Mouse (Mus musculus) cortical plate, adult 2 months (tissue): ENCODE data around the gene Rgmb. TPM values are rescaled to one million over a fixed set of nuclear protein-coding genes. Genes with fewer than 3 reads are reported as not detected.
A peak's percentile ranks its signal among the peaks of the same experiment; 100 is the strongest.

Experiments
- H3K27ac ChIP-seq: fragments of 200-500 bp; 2 replicates; pipeline ENCODE4 v1.5.1; 2012; ENCODE audit warnings: low read length, control low read depth, inconsistent platforms; ENCODE audit not compliant: insufficient read depth
- H3K4me1 ChIP-seq: fragments of 200-500 bp; 2 replicates; pipeline ENCODE4 v1.6.1; 2011; ENCODE audit warnings: low read length; ENCODE audit not compliant: control insufficient read depth, insufficient read depth
- H3K4me3 ChIP-seq: fragments of 200-500 bp; 2 replicates; pipeline ENCODE4 v1.5.1; 2011; ENCODE audit warnings: mild to moderate bottlenecking, low read length, control low read depth; ENCODE audit not compliant: insufficient read depth
- CTCF ChIP-seq: fragments of 200-500 bp; IDR thresholded peaks from 2 replicates; pipeline ENCODE4 v1.5.1; 2011; ENCODE audit warnings: mild to moderate bottlenecking, control low read depth, low read length; ENCODE audit not compliant: insufficient read depth; ENCODE audit errors: extremely low read depth
- POLR2A ChIP-seq: fragments of 200-500 bp; IDR thresholded peaks from 2 replicates; pipeline ENCODE4 v1.6.1; 2011; ENCODE audit warnings: mild to moderate bottlenecking, low read length, control low read depth; ENCODE audit not compliant: insufficient read depth; ENCODE audit errors: extremely low read depth
- polyA plus RNA-seq: library from polyadenylated mRNA; depleted of rRNA; stranded (reverse); fragments of >200 nt; gene quantifications from 2 replicates; pipeline ENCODE4 v1.2.3, GENCODE M21; 2012; rRNA removed

Gene Rgmb
- polyA plus RNA-seq, 1 experiment: 39.5 TPM

DNA sequence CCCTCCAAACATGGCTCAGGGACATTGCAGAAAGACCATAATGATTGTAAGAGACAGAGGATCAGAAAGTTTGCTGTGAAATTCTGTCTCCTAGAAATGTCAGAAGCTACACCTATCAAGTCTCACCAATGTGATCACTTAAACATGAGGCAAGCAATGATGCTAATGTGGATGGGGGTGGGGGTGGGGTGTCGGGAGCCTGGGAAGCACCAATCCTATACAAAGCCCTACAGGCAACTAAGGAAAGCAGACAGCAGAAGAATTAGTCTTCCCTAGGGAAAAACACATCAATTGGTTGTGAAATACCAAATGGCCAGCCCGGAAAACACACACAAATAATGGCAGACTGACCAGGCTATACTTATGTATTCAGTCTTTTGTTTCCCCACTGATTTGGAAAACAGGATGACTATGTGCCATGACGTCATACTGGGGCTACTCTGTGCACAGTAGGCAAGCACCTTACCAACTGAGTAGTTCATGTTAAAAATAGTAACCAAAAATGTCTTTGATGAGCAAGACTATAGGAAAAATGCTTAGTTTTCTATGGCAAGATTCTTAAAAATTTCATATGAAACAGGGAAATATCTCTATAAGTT lies 31.5 kb downstream of the Rgmb start:
- no peaks in the 10 kb centered on the region for H3K4me1 ChIP-seq
- no peak for TF ChIP-seq CTCF
- no peak for TF ChIP-seq POLR2A
- no peak overlapping the region for H3K27ac ChIP-seq
- no peak overlapping the region for H3K4me3 ChIP-seq

GRCm38 (mm10) chr17:15790716-15791115 lies 40.1 kb downstream of the Rgmb start:
- TF ChIP-seq CTCF: no peak
- no peak for TF ChIP-seq POLR2A
- no peaks in the 10 kb centered on the region for H3K4me1 ChIP-seq
- H3K4me3 ChIP-seq: no peak overlapping the region
- no peak overlapping the region for H3K27ac ChIP-seq

GRCm38 (mm10) chr17:15787036-15787435 lies 43.8 kb downstream of the Rgmb start:
- H3K4me1 ChIP-seq: no peaks in the 10 kb centered on the region
- TF ChIP-seq POLR2A: no peak
- TF ChIP-seq CTCF: peak; percentile 30; the same call in 1 of the 2 replicates
- no peak overlapping the region for H3K4me3 ChIP-seq
- no peak overlapping the region for H3K27ac ChIP-seq

- Histone ChIP-seq H3K4me3 (no peak overlapping the region), H3K27ac (no peak overlapping the region), H3K4me1 (no peaks in the 10 kb centered on the region)
- TF ChIP-seq POLR2A (no peak), CTCF (no peak)
These were observed 52.9 kb downstream of the Rgmb start for GRCm38 (mm10) chr17:15777979-15778378.

- TF ChIP-seq CTCF (no peak), POLR2A (no peak)
- no peaks in the 10 kb centered on the region for H3K4me1 ChIP-seq
- H3K4me3 ChIP-seq: no peak overlapping the region
- no peak overlapping the region for H3K27ac ChIP-seq
These were observed 54.5 kb downstream of the Rgmb start for GRCm38 (mm10) chr17:15776349-15776748.

GRCm38 (mm10) chr17:15774565-15775215 lies 56.1 kb downstream of the Rgmb start:
- H3K27ac ChIP-seq: no peak overlapping the region
- no peaks in the 10 kb centered on the region for H3K4me1 ChIP-seq
- no peak for TF ChIP-seq POLR2A
- TF ChIP-seq CTCF: no peak
- H3K4me3 ChIP-seq: no peak overlapping the region

DNA sequence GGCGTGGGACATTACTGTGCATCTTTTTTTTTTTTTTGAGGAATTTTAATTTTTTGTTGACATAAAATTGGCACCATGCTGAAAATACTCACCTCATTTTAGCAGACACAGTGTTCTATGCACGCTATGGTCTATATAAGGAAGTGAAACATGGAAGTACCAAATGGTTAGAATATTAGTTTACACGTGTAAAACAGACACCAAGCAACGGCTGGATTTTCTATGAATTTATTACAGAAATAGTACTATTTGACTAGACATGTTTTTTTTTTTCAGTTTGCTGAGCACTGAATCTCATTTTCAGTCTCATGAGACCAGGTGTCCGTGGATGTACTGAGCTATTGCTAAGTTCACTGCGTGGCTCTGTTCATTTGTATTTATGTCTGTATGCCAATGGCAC lies 56.9 kb downstream of the Rgmb start:
- TF ChIP-seq CTCF (no peak), POLR2A (no peak)
- Histone ChIP-seq H3K4me3 (no peak overlapping the region), H3K27ac (no peak overlapping the region)

GRCm38 (mm10) chr17:15769081-15769724 lies 61.6 kb downstream of the Rgmb start:
- H3K4me3 ChIP-seq: no peak overlapping the region
- TF ChIP-seq POLR2A (no peak), CTCF (no peak)
- no peaks in the 10 kb centered on the region for H3K4me1 ChIP-seq
- no peak overlapping the region for H3K27ac ChIP-seq

More for the DNA sequence above, 56.9 kb downstream of the Rgmb start:
- H3K4me1 ChIP-seq: no peaks in the 10 kb centered on the region

GRCm38 (mm10) chr17:15761191-15761590 lies 69.6 kb downstream of the Rgmb start:
- H3K27ac ChIP-seq: no peak overlapping the region
- TF ChIP-seq CTCF (no peak), POLR2A (no peak)
- H3K4me1 ChIP-seq: no peaks in the 10 kb centered on the region
- no peak overlapping the region for H3K4me3 ChIP-seq

Other genes starting within 250 kb of the Rgmb start
- 5.6 and 5.8 TPM in 2 replicates for gene Chd1, start 126.1 kb downstream of the Rgmb start, polyA plus RNA-seq